Mouse (Mus musculus): ENCODE measurements around the gene Gpsm1. TPM values are rescaled to one million over a fixed set of nuclear protein-coding genes. Genes with fewer than 3 reads are reported as not detected.

Gpsm1 gene
- total and polyA plus RNA-seq, 3 experiments = 1.4 to 6.9 TPM; not detected in 1

DNA sequence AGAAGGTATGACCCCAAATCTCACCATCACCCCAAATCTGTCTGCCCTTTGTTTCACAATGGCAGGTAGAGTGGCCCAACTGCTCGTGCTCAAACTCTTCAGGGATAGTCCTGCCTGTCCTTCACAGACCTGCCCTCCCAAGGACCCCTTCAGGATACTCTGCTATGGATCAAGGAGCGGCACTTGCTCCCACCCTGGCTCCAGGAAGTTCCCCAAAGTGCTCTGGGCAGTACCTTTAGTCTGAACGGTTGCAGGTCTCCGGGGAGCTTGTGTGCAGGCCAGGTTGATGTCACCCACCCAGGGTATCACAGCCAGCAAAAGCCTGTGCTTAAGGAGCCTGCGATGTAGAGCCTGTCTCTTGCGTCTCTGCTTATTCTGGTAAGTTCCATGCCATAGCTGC is 52.6 kb downstream of the Gpsm1 start:
- Histone ChIP-seq H3K27ac (ENCODE audit: control insufficient read depth, low read depth, low read length) (no peak overlapping the region), H3K27me3 (ENCODE audit: control insufficient read depth in 1 of 2, insufficient read depth in 2 of 2, low read length in 2 of 2) (no peaks in the 10 kb centered on the region), H3K9me3 (replicated peaks; ENCODE audit: insufficient read depth, low read length) (no peaks in the 10 kb centered on the region), H3K4me1 (ENCODE audit: control insufficient read depth in 1 of 2, insufficient read depth in 2 of 2, low read length in 2 of 2) (no peaks in the 10 kb centered on the region), H3K4me3 (ENCODE audit: control insufficient read depth in 1 of 2, insufficient read depth in 1 of 2, low read depth in 2 of 2, low read length in 2 of 2) (no peak overlapping the region), H3K36me3 (ENCODE audit: control insufficient read depth in 1 of 2, insufficient read depth in 2 of 2, low read length in 2 of 2) (peaks cover 0 to 7% of the 10 kb centered on the region in 2 experiments; a peak in 2 of 4 replicates), H3K79me2 (ENCODE audit: control insufficient read depth, insufficient read depth, low read length, poor library complexity) (no peaks in the 10 kb centered on the region), H3K9ac (ENCODE audit: control insufficient read depth, low read depth, low read length, poor library complexity, severe bottlenecking) (no peak overlapping the region)
- DNase-seq (ENCODE audit: low read depth, low spot score) = no peak
- TF ChIP-seq JUND (IDR thresholded peaks at IDR 0.05; ENCODE audit: low read depth, low read length) (no peak), CHD1 (IDR thresholded peaks at IDR 0.05; ENCODE audit: low read depth, low read length) (no peak), POLR2A (IDR thresholded peaks at IDR 0.05; ENCODE audit: control insufficient read depth in 1 of 2, insufficient read depth in 1 of 2, low read depth in 1 of 2, low read length in 2 of 2, poor library complexity in 1 of 2) (no peak), MAFK (IDR thresholded peaks at IDR 0.05; ENCODE audit: borderline replicate concordance, low read depth, low read length) (no peak), EP300 (IDR thresholded peaks at IDR 0.05; ENCODE audit: low read depth in 1 of 2, low read length in 2 of 2) (no peak), ZC3H11A (IDR thresholded peaks at IDR 0.05; ENCODE audit: low read depth, low read length) (no peak)

DNA sequence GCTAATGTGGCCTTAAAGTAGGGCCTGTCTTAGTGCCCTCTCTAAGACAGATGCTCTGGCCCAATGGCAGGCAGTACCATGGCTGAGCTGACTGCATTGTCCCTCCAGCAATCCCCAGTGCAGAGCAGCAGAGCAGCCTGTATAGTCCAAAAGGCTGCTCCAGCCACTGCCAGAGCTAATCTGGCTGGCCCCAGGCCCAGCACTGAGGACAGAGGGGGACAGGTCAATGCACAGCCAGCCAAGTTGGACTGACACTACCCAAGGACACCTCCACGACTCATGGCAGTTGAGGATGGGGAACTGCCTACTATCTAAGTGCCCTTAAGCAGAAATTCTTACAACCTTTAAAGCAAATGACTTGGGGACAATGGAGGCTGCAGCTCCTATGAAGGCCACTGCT is 53.3 kb downstream of the Gpsm1 start:
- Histone ChIP-seq H3K79me2 (ENCODE audit: control insufficient read depth, insufficient read depth, low read length, poor library complexity) (no peaks in the 10 kb centered on the region), H3K4me3 (ENCODE audit: control insufficient read depth in 1 of 2, insufficient read depth in 1 of 2, low read depth in 2 of 2, low read length in 2 of 2) (no peak overlapping the region), H3K9me3 (replicated peaks; ENCODE audit: insufficient read depth, low read length) (no peaks in the 10 kb centered on the region), H3K27ac (ENCODE audit: control insufficient read depth, low read depth, low read length) (no peak overlapping the region), H3K36me3 (ENCODE audit: control insufficient read depth in 1 of 2, insufficient read depth in 2 of 2, low read length in 2 of 2) (peaks cover 0 to 8% of the 10 kb centered on the region in 2 experiments; a peak in 2 of 4 replicates), H3K27me3 (ENCODE audit: control insufficient read depth in 1 of 2, insufficient read depth in 2 of 2, low read length in 2 of 2) (no peaks in the 10 kb centered on the region), H3K9ac (ENCODE audit: control insufficient read depth, low read depth, low read length, poor library complexity, severe bottlenecking) (no peak overlapping the region), H3K4me1 (ENCODE audit: control insufficient read depth in 1 of 2, insufficient read depth in 2 of 2, low read length in 2 of 2) (no peaks in the 10 kb centered on the region)
- no peak for DNase-seq (ENCODE audit: low read depth, low spot score)
- TF ChIP-seq MAFK (IDR thresholded peaks at IDR 0.05; ENCODE audit: borderline replicate concordance, low read depth, low read length) (no peak), MAX (IDR thresholded peaks at IDR 0.05; ENCODE audit: low read length) (no peak), SMC3 (IDR thresholded peaks at IDR 0.05; ENCODE audit: low read depth, low read length) (no peak), ZC3H11A (IDR thresholded peaks at IDR 0.05; ENCODE audit: low read depth, low read length) (no peak), RAD21 (IDR thresholded peaks at IDR 0.05; ENCODE audit: low read depth, low read length) (no peak), MEF2A (IDR thresholded peaks at IDR 0.05; ENCODE audit: extremely low read depth, insufficient replicate concordance, low read depth, low read length, poor library complexity, severe bottlenecking) (no peak), RCOR1 (IDR thresholded peaks at IDR 0.05; ENCODE audit: low read depth, low read length) (no peak), NELFE (IDR thresholded peaks at IDR 0.05; ENCODE audit: low read depth, low read length) (no peak), USF1 (IDR thresholded peaks at IDR 0.05; ENCODE audit: low read depth, low read length) (no peak), BHLHE40 (IDR thresholded peaks at IDR 0.05; ENCODE audit: borderline replicate concordance, low read depth, low read length) (no peak), ZKSCAN1 (IDR thresholded peaks at IDR 0.05; ENCODE audit: low read depth, low read length) (no peak), HCFC1 (IDR thresholded peaks at IDR 0.05; ENCODE audit: low read depth, low read length) (no peak), TBP (IDR thresholded peaks at IDR 0.05; ENCODE audit: low read depth, low read length) (no peak), MYC (IDR thresholded peaks at IDR 0.05; ENCODE audit: low read depth, low read length) (no peak), EP300 (IDR thresholded peaks at IDR 0.05; ENCODE audit: low read depth in 1 of 2, low read length in 2 of 2) (no peak), POLR2AphosphoS5 (IDR thresholded peaks at IDR 0.05; ENCODE audit: borderline replicate concordance, low read depth, low read length) (no peak), CHD2 (IDR thresholded peaks at IDR 0.05; ENCODE audit: low read length) (no peak)
